Mouse (Mus musculus) ES-E14 (cell line): ENCODE measurements around the gene Fgf10. TPM values are rescaled to one million over a fixed set of nuclear protein-coding genes. Genes with fewer than 3 reads are reported as not detected.

ENCODE experiments used
- DNase-seq: peaks from one replicate; pipeline ENCODE4 v3.0.0-alpha.2; 2013; ENCODE audit warnings: low read depth, low spot score
- H3K27ac ChIP-seq: 2 replicates; pipeline ENCODE4 v1.5.1; 2012; ENCODE audit warnings: low read depth, mild to moderate bottlenecking, low read length, moderate library complexity, mixed read lengths; ENCODE audit not compliant: poor library complexity, insufficient read depth, severe bottlenecking
- H3K36me3 ChIP-seq: 2 replicates; pipeline ENCODE4 v1.6.1; 2012; ENCODE audit warnings: mild to moderate bottlenecking, low read length, moderate library complexity, mixed read lengths; ENCODE audit not compliant: control insufficient read depth, poor library complexity, insufficient read depth, severe bottlenecking
- H3K4me1 ChIP-seq, 2 experiments: fragments of 150-350 bp in 1 of 2; sonication (generic) in 1 of 2; 2 replicates each; pipeline ENCODE4 v1.6.1; 2012; ENCODE audit warnings: low read length in 2 of 2, mild to moderate bottlenecking in 1 of 2, mixed read lengths in 1 of 2; ENCODE audit not compliant: control insufficient read depth in 2 of 2, insufficient read depth in 2 of 2, poor library complexity in 1 of 2
- H3K4me3 ChIP-seq, 2 experiments: fragments of 150-350 bp in 1 of 2; sonication (generic) in 1 of 2; 2 replicates each; pipeline ENCODE4 v1.5.1; 2012; ENCODE audit warnings: low read length in 2 of 2, low read depth in 1 of 2, mild to moderate bottlenecking in 1 of 2, mixed read lengths in 1 of 2; ENCODE audit not compliant: insufficient read depth in 1 of 2, poor library complexity in 1 of 2, severe bottlenecking in 1 of 2
- H3K9ac ChIP-seq: 2 replicates; pipeline ENCODE4 v1.6.1; 2012; ENCODE audit warnings: low read depth, mild to moderate bottlenecking, low read length, mixed read lengths; ENCODE audit not compliant: poor library complexity, insufficient read depth, severe bottlenecking
- H3K9me3 ChIP-seq: fragments of 150-350 bp; sonication (generic); 2 replicates; pipeline ENCODE4 v1.6.1; 2012; ENCODE audit warnings: low read depth, mild to moderate bottlenecking, low read length; ENCODE audit not compliant: control insufficient read depth, insufficient read depth
- CHD2 ChIP-seq: IDR thresholded peaks from 2 replicates; pipeline ENCODE4 v1.6.1; 2014; ENCODE audit warnings: mild to moderate bottlenecking, low read depth, low read length, inconsistent platforms
- HCFC1 ChIP-seq: IDR thresholded peaks from 2 replicates; pipeline ENCODE4 v1.6.1; 2012; ENCODE audit warnings: low read length, inconsistent platforms, borderline replicate concordance; ENCODE audit not compliant: insufficient read depth
- MAFK ChIP-seq: IDR thresholded peaks from 2 replicates; pipeline ENCODE4 v1.6.1; 2014; ENCODE audit warnings: mild to moderate bottlenecking, low read depth, low read length, inconsistent platforms; ENCODE audit not compliant: insufficient read depth
- ZC3H11A ChIP-seq: IDR thresholded peaks from 2 replicates; pipeline ENCODE4 v1.6.1; 2012; ENCODE audit warnings: low read depth, mild to moderate bottlenecking, inconsistent platforms, low read length, borderline replicate concordance
- ZNF384 ChIP-seq: IDR thresholded peaks from 2 replicates; pipeline ENCODE4 v1.6.1; 2012; ENCODE audit warnings: low read depth, low read length, inconsistent platforms
- in situ Hi-C, 2 experiments: fragments of 600-800 bp; cut with MboI; formaldehyde crosslinking; loops; one replicate each; pipeline ENCODE4 v1.15.1; 2025; ENCODE audit warnings: low sequenced_read_pairs in 2 of 2, inconsistent platforms in 1 of 2; ENCODE audit not compliant: unreplicated experiment in 2 of 2
- total RNA-seq: library from RNA; depleted of rRNA; stranded (reverse); fragments of 300-350 nt; gene quantifications from 2 replicates; pipeline ENCODE4 v1.2.3, GENCODE M21; 2012

Gene Fgf10
- total RNA-seq, 1 experiment = 1.7 TPM

GRCm38 (mm10) chr13:118721668-118722067, 52.1 kb downstream of the Fgf10 start:
- no peaks in the 10 kb centered on the region for H3K9me3 ChIP-seq
- no peak overlapping the region for H3K27ac ChIP-seq
- in situ Hi-C loops = no loop called here
- no peak overlapping the region for H3K4me3 ChIP-seq
- H3K36me3 ChIP-seq = no peaks in the 10 kb centered on the region
- TF ChIP-seq MAFK = no peak
- no peak for TF ChIP-seq CHD2
- no peak for TF ChIP-seq HCFC1
- TF ChIP-seq ZC3H11A = no peak
- H3K4me1 ChIP-seq = no peaks in the 10 kb centered on the region
- H3K9ac ChIP-seq = no peak overlapping the region
- DNase-seq = no peak

- Histone ChIP-seq H3K4me1 (no peaks in the 10 kb centered on the region), H3K27ac (no peak overlapping the region), H3K4me3 (no peak overlapping the region), H3K9ac (no peak overlapping the region), H3K9me3 (no peaks in the 10 kb centered on the region), H3K36me3 (no peaks in the 10 kb centered on the region)
- no peak for TF ChIP-seq HCFC1
- no peak for TF ChIP-seq ZC3H11A
- TF ChIP-seq CHD2 = no peak
- TF ChIP-seq ZNF384 = no peak
- no peak for TF ChIP-seq MAFK
- in situ Hi-C loops = no loop called here
- no peak for DNase-seq
These were observed 62.4 kb downstream of the Fgf10 start for GRCm38 (mm10) chr13:118731850-118732552.

- no peak overlapping the region for H3K9ac ChIP-seq
- H3K27ac ChIP-seq = no peak overlapping the region
- no peaks in the 10 kb centered on the region for H3K4me1 ChIP-seq
- in situ Hi-C loops = no loop called here
- no peaks in the 10 kb centered on the region for H3K36me3 ChIP-seq
- no peaks in the 10 kb centered on the region for H3K9me3 ChIP-seq
- TF ChIP-seq ZC3H11A (no peak), MAFK (peak; percentile 63; the same call in 1 of the 2 replicates)
- DNase-seq = no peak
- no peak overlapping the region for H3K4me3 ChIP-seq
These were observed 70.3 kb downstream of the Fgf10 start for GRCm38 (mm10) chr13:118739854-118740411.

- Histone ChIP-seq H3K36me3 (no peaks in the 10 kb centered on the region), H3K4me3 (no peak overlapping the region), H3K27ac (no peak overlapping the region), H3K9me3 (no peaks in the 10 kb centered on the region), H3K4me1 (no peaks in the 10 kb centered on the region), H3K9ac (no peak overlapping the region)
- DNase-seq = no peak
- no peak for TF ChIP-seq ZNF384
- no peak for TF ChIP-seq MAFK
- no peak for TF ChIP-seq CHD2
- TF ChIP-seq HCFC1 = no peak
- TF ChIP-seq ZC3H11A = no peak
- in situ Hi-C loops = no loop called here
These were observed 73.2 kb downstream of the Fgf10 start for GRCm38 (mm10) chr13:118742788-118743187.

GRCm38 (mm10) chr13:118744806-118745205, 75.2 kb downstream of the Fgf10 start:
- TF ChIP-seq MAFK = no peak
- no peak for TF ChIP-seq HCFC1
- no peak for TF ChIP-seq ZNF384
- TF ChIP-seq CHD2 = no peak
- TF ChIP-seq ZC3H11A = no peak
- DNase-seq = no peak

More at GRCm38 (mm10) chr13:118744806-118745205, 75.2 kb downstream of the Fgf10 start:
- no peak overlapping the region for H3K4me3 ChIP-seq
- no peaks in the 10 kb centered on the region for H3K4me1 ChIP-seq
- H3K9me3 ChIP-seq = no peaks in the 10 kb centered on the region
- H3K27ac ChIP-seq = no peak overlapping the region
- H3K9ac ChIP-seq = no peak overlapping the region
- no peaks in the 10 kb centered on the region for H3K36me3 ChIP-seq
- in situ Hi-C loops = no loop called here
